Mouse (Mus musculus) liver, embryonic 15.5 days (tissue): Measurements from ENCODE around the gene Tulp2. TPM values are rescaled to one million over a fixed set of nuclear protein-coding genes. Genes with fewer than 3 reads are reported as not detected.
"Not testable (repeated sequence)": the region's sequence is repeated elsewhere in the genome, so short reads cannot be mapped to it uniquely, and the experiment has no call there.

Source experiments
- ATAC-seq: fragments of 200-750 bp; cut with Nextera tagmentation; 2 replicates; pipeline ENCODE4 v1.8.0; 2017; ENCODE audit warnings: moderate number of reproducible peaks, mild to moderate bottlenecking, moderate library complexity; ENCODE audit not compliant: insufficient read depth
- H3K27ac ChIP-seq: fragments of 300-500 bp; sonication (generic); replicated peaks from 2 replicates; pipeline ENCODE4 v1.5.1; 2015; ENCODE audit warnings: mild to moderate bottlenecking, inconsistent platforms
- H3K27me3 ChIP-seq: fragments of 300-500 bp; sonication (generic); 2 replicates; pipeline ENCODE4 v1.6.1; 2015; ENCODE audit warnings: mild to moderate bottlenecking, inconsistent platforms
- H3K36me3 ChIP-seq: fragments of 300-500 bp; sonication (generic); replicated peaks from 2 replicates; pipeline ENCODE4 v1.6.1; 2015; ENCODE audit warnings: moderate library complexity, mild to moderate bottlenecking, inconsistent platforms
- H3K4me1 ChIP-seq: fragments of 300-500 bp; sonication (generic); replicated peaks from 2 replicates; pipeline ENCODE4 v1.6.1; 2015; ENCODE audit warnings: inconsistent platforms
- H3K4me2 ChIP-seq: fragments of 300-500 bp; sonication (generic); 2 replicates; pipeline ENCODE4 v1.6.1; 2015; ENCODE audit warnings: moderate library complexity, mild to moderate bottlenecking, inconsistent platforms
- H3K4me3 ChIP-seq: fragments of 300-500 bp; sonication (generic); replicated peaks from 2 replicates; pipeline ENCODE4 v1.5.1; 2015; ENCODE audit warnings: mild to moderate bottlenecking, inconsistent platforms
- H3K9ac ChIP-seq: fragments of 300-500 bp; sonication (generic); 2 replicates; pipeline ENCODE4 v1.6.1; 2015; ENCODE audit warnings: moderate library complexity, mild to moderate bottlenecking, inconsistent platforms
- H3K9me3 ChIP-seq: fragments of 300-500 bp; sonication (generic); replicated peaks from 2 replicates; pipeline ENCODE4 v1.6.1; 2016; ENCODE audit warnings: inconsistent platforms
- WGBS: fragments of 180-500 bp; shearing (Covaris S2); methylation state at CpG from one replicate; pipeline ENCODE4 v1.1.7; 2015; ENCODE audit warnings: mixed read lengths; ENCODE audit not compliant: insufficient replicate concordance; 5-methylcytosine and 5-hydroxymethylcytosine counted together
- polyA plus RNA-seq: library from polyadenylated mRNA; unstranded; fragments of >200 nt; fragmentation: Nextera tagmentation; extraction: Ambion mirVana; gene quantifications from 2 replicates; pipeline ENCODE4 v1.2.1, GENCODE M21; 2015

Tulp2 gene
- polyA plus RNA-seq, 1 experiment from 2014 or later, result 0.58 TPM

DNA sequence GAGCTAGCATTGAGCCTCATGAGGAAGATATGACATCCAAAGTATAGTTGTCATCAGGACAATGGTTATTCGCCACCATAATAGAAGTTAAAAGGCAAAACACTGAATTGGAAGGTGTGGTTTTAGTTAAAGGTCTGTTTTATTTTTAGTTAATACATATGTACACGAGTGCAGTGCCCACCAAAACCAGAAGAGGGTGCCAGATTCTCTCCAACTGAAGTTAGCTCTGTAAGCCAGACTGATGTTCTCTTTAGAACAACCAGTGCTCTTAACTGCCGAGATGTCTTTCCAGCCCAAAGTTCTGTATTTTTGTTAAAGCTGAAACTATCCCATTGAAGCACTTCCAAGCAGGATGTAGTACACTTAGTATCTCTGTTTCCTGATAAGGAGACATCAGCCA is 10.8 kb upstream of the Tulp2 start:
- Histone ChIP-seq H3K4me2 (no peak overlapping the region), H3K9ac (no peak overlapping the region)
- no peak for ATAC-seq

DNA sequence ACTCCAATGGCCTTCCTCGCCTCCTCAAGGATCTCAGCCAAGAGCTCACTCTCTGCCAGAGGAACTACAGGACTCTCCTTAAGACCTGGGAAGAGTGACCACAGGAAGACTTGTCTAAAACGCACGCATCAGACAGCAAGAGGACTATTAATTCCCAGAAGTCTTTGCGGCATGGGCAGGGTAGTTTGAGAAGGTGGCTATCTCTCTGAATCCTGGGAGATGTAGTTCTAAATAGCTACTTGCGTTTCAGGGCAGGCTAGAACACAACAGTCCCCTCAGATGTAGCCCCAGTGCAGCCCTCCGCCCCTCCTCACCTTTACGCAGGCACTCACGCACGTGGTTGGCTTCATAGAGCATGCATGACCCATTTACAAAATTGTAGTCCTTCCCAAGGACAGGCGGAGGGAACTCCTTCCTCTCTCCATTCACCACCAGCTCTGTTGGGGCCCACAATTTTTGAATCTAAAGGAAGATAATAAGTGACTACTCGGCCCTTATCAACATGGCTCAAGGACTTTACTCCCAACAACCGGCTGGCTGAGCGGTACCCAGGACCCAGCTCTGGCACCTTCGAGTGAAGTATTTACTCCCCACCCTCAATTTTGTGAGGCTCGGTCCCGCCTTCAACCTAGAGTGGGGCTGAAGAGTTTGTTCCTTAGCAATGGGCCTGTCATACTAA is 6.2 kb upstream of the Tulp2 start:
- H3K9ac ChIP-seq, result peak overlapping the region; percentile 39; the same call in 1 of the 2 replicates
- no peaks in the 10 kb centered on the region for H3K9me3 ChIP-seq
- 42% methylated on average over 16 of the region's 16 CpGs for WGBS
- ATAC-seq, result peak; percentile 59
- H3K27me3 ChIP-seq, result no peaks in the 10 kb centered on the region
- H3K4me2 ChIP-seq, result peak overlapping the region; percentile 62
- H3K27ac ChIP-seq, result peak overlapping the region; percentile 69
- H3K36me3 ChIP-seq, result 0 out of 2 replicates have a peak, but pooled peaks cover 6% of the 10 kb centered on the region
- H3K4me3 ChIP-seq, result peak overlapping the region; percentile 34
- peaks cover 42% of the 10 kb centered on the region for H3K4me1 ChIP-seq

More for the DNA sequence above, 10.8 kb upstream of the Tulp2 start:
- Histone ChIP-seq H3K27ac (0 out of 2 replicates have a peak overlapping the region, but pooled peaks have one; percentile 4), H3K9me3 (no peaks in the 10 kb centered on the region), H3K36me3 (no peaks in the 10 kb centered on the region), H3K27me3 (no peaks in the 10 kb centered on the region), H3K4me1 (peaks cover 43% of the 10 kb centered on the region), H3K4me3 (no peak overlapping the region)
- 7% methylated on average over 3 of the region's 3 CpGs for WGBS

DNA sequence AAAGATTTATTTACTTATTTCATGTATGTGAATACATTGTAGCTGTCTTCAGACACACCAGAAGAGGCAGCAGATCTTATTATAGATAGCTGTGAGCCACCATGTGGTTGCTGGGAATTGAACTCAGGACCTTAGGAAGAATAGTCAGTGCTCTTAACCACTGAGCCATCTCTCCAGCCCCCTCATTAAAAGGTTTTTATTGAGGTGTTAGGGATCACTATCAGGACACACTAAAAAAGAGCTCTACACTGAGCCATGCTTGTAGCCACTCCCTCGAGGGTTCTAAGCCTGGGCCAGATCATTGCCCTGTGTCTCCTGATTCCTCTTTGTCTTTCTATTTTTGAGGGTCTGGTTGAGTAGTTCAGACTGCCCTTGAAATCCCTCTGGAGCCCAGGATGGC is 5.2 kb upstream of the Tulp2 start:
- ATAC-seq, result no peak
- WGBS, result 26% methylated on average over 1 of the region's 1 CpGs
- H3K4me1 ChIP-seq, result peaks cover 33% of the 10 kb centered on the region

DNA sequence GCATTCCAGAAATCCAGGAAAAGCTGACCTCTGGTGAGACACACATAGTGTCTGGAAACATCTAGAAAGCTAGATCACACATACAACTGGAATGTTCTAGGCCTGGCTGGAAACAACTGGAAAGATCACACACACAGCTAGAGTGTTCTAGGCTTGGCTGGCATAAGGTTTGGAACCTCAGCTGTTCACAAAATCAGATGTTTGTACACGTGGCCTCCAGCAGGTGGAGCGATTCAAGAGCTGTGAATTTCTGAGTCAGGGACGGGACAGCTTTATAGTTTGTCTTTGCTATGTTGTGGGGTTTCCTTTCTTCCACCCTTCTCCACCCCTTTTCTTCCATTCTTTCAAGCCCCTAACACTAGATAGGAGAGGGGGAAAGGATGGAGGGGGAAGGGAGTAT is 4.7 kb upstream of the Tulp2 start:
- no peak for ATAC-seq
- WGBS, result 7% methylated on average over 3 of the region's 3 CpGs

More for the DNA sequence above, 5.2 kb upstream of the Tulp2 start:
- Histone ChIP-seq H3K4me2 (no peak overlapping the region), H3K27me3 (no peaks in the 10 kb centered on the region), H3K27ac (no peak overlapping the region), H3K4me3 (no peak overlapping the region), H3K9me3 (no peaks in the 10 kb centered on the region), H3K36me3 (0 out of 2 replicates have a peak, but pooled peaks cover 6% of the 10 kb centered on the region), H3K9ac (no peak overlapping the region)

DNA sequence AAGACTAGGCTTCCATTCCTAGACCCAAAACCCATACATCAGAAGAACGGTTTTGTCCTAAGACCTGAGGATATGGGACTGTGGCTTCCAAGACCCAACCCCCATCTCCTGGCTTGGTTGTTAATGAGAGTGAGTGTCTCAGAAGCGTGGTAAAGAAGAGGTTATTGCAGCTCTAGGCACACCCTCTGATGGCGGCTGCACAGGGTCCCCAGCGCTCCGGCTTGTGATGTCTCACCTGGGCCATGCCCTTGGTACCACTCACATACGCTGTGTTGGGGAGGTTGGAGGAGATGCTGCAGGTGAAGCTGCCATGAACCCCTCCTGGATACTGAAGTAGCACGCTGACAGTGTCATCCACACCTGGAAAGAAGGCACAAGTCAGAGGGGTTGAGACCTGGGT is 2.9 kb upstream of the Tulp2 start:
- no peak overlapping the region for H3K27ac ChIP-seq
- WGBS, result 82% methylated on average over 7 of the region's 7 CpGs
- no peaks in the 10 kb centered on the region for H3K27me3 ChIP-seq
- no peak for ATAC-seq
- no peaks in the 10 kb centered on the region for H3K9me3 ChIP-seq
- H3K4me3 ChIP-seq, result no peak overlapping the region
- 0 out of 2 replicates have a peak, but pooled peaks cover 6% of the 10 kb centered on the region for H3K36me3 ChIP-seq
- H3K4me2 ChIP-seq, result no peak overlapping the region
- peaks cover 44% of the 10 kb centered on the region for H3K4me1 ChIP-seq
- H3K9ac ChIP-seq, result no peak overlapping the region

More for the DNA sequence above, 4.7 kb upstream of the Tulp2 start:
- 0 out of 2 replicates have a peak, but pooled peaks cover 6% of the 10 kb centered on the region for H3K36me3 ChIP-seq
- H3K27ac ChIP-seq, result no peak overlapping the region
- no peaks in the 10 kb centered on the region for H3K9me3 ChIP-seq
- no peak overlapping the region for H3K4me3 ChIP-seq
- peaks cover 35% of the 10 kb centered on the region for H3K4me1 ChIP-seq
- no peaks in the 10 kb centered on the region for H3K27me3 ChIP-seq
- no peak overlapping the region for H3K9ac ChIP-seq
- H3K4me2 ChIP-seq, result no peak overlapping the region

- not testable (repeated sequence) for ATAC-seq, H3K4me3 ChIP-seq, H3K4me2 ChIP-seq, H3K9me3 ChIP-seq, H3K27me3 ChIP-seq, H3K9ac ChIP-seq, H3K36me3 ChIP-seq, H3K27ac ChIP-seq
- 66% methylated on average over 4 of the region's 4 CpGs for WGBS
- H3K4me1 ChIP-seq, result peaks cover 36% of the 10 kb centered on the region
These were observed 1.4 kb upstream of the Tulp2 start for GRCm38 (mm10) chr7:45480310-45480709.

DNA sequence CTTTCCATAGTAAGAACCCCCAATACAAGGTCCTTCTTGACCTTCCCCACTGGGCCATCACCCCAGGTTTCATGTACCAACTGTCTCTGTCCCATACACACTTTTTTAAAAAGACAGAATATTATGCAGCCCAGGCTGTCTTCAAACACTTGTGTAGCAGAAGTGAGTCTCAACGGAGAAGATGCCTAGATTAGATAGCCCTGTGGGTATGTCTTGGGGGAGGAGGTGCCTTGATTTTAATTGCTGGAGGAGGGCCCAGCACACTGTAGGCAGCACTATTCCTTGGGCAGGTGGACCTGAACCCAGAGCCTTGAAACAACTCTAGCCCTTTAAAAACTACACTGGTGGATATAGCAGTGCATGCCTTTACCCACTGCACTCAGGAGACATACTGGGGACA is 489 bp downstream of the Tulp2 start:
- Histone ChIP-seq H3K27me3 (no peaks in the 10 kb centered on the region), H3K4me3 (no peak overlapping the region), H3K27ac (no peak overlapping the region), H3K4me1 (peaks cover 32% of the 10 kb centered on the region), H3K4me2 (no peak overlapping the region), H3K9me3 (no peaks in the 10 kb centered on the region), H3K36me3 (0 out of 2 replicates have a peak, but pooled peaks cover 6% of the 10 kb centered on the region), H3K9ac (no peak overlapping the region)
- ATAC-seq, result no peak
- WGBS, result 12% methylated on average over 1 of the region's 1 CpGs

GRCm38 (mm10) chr7:45484985-45485384 is 3.3 kb downstream of the Tulp2 start:
- H3K9me3 ChIP-seq, H3K27ac ChIP-seq, H3K9ac ChIP-seq, H3K4me2 ChIP-seq, H3K27me3 ChIP-seq, ATAC-seq, H3K36me3 ChIP-seq, H3K4me3 ChIP-seq: not testable (repeated sequence)
- WGBS, result 83% methylated on average over 5 of the region's 5 CpGs
- peaks cover 55% of the 10 kb centered on the region for H3K4me1 ChIP-seq

- Histone ChIP-seq H3K4me3 (no peak overlapping the region), H3K9me3 (no peaks in the 10 kb centered on the region), H3K4me2 (0 out of 2 replicates have a peak overlapping the region, but pooled peaks have one; percentile 10), H3K36me3 (no peaks in the 10 kb centered on the region), H3K27me3 (no peaks in the 10 kb centered on the region), H3K27ac (no peak overlapping the region), H3K9ac (no peak overlapping the region), H3K4me1 (peaks cover 67% of the 10 kb centered on the region)
- ATAC-seq, result no peak
- 14% methylated on average over 7 of the region's 7 CpGs for WGBS
These were observed 4.5 kb downstream of the Tulp2 start for GRCm38 (mm10) chr7:45486158-45486557.

DNA sequence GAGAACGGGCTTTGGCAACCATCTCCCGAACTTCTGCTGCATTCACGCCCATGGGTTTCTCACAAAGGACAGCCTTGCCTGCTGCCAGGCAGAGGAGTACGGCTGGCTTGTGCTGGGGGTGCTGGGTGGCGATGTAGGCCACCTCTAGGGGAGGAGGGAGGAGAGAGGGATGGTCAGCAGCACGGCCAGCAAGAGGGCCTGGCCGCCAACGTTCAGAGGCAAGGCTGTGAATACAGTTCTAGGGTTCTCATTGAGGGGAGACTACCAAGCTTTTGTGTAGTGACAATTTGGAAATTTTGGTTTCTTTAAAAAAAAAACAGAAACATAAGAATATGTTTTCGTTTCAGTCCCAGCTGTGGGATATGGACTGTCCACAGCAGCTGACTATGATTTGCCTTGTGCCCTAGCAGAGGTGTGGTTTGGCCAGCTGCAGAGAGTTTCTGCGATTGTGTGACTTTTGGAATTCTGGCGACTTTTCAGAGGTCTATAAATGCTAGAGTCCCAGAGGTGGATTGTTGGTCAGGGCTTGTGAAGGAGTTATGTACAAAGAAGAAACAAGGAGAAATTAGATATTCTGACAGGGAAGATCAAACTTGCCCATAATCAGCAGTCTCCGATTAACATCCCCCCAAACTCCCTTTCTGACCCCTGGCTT is 5.2 kb downstream of the Tulp2 start, which contains the start of gene Gm45808:
Gene Gm45808, minus strand, starts transcription at position 51 of the 655 bp plus-strand sequence.
- no peaks in the 10 kb centered on the region for H3K9me3 ChIP-seq
- H3K4me1 ChIP-seq, result peaks cover 70% of the 10 kb centered on the region
- no peak within 1 kb of the TSS for H3K4me3 ChIP-seq
- 77% methylated on average over 12 of the region's 12 CpGs for WGBS
- no peaks in the 10 kb centered on the region for H3K36me3 ChIP-seq
- H3K9ac ChIP-seq, result no peak within 1 kb of the TSS
- H3K27me3 ChIP-seq, result no peaks in the 10 kb centered on the region
- no peak within 1 kb of the TSS for H3K27ac ChIP-seq
- no peak for ATAC-seq
- H3K4me2 ChIP-seq, result peak within 1 kb of the TSS; percentile 76; the same call in 1 of the 2 replicates

GRCm38 (mm10) chr7:45487861-45488292 is 6.2 kb downstream of the Tulp2 start:
- no peaks in the 10 kb centered on the region for H3K27me3 ChIP-seq
- 0 out of 2 replicates have a peak, but pooled peaks have one; percentile 1 for ATAC-seq

More at GRCm38 (mm10) chr7:45487861-45488292, 6.2 kb downstream of the Tulp2 start:
- no peak overlapping the region for H3K27ac ChIP-seq
- H3K4me1 ChIP-seq, result peaks cover 71% of the 10 kb centered on the region
- peaks cover 9% of the 10 kb centered on the region for H3K36me3 ChIP-seq
- H3K9me3 ChIP-seq, result no peaks in the 10 kb centered on the region
- peak overlapping the region; percentile 76 for H3K4me2 ChIP-seq
- H3K9ac ChIP-seq, result peak overlapping the region; percentile 56; the same call in 1 of the 2 replicates
- 62% methylated on average over 11 of the region's 11 CpGs for WGBS
- H3K4me3 ChIP-seq, result peak overlapping the region; percentile 62
